Mouse (Mus musculus) ovary, adult 10 weeks (tissue): ENCODE data around the gene Mien1. TPM values are rescaled to one million over a fixed set of nuclear protein-coding genes. Genes with fewer than 3 reads are reported as not detected.

ENCODE experiments used
- polyA plus RNA-seq: library from polyadenylated mRNA; stranded (reverse); fragments of 350-450 nt; fragmentation: Illumina TruSeq; extraction: RNeasy Lipid Tissue Mini Kit (QIAGEN cat#74804); gene quantifications from one replicate; pipeline ENCODE4 v1.2.3, GENCODE M21; 2014

Mien1 gene
- polyA plus RNA-seq, result 30.3 TPM

DNA sequence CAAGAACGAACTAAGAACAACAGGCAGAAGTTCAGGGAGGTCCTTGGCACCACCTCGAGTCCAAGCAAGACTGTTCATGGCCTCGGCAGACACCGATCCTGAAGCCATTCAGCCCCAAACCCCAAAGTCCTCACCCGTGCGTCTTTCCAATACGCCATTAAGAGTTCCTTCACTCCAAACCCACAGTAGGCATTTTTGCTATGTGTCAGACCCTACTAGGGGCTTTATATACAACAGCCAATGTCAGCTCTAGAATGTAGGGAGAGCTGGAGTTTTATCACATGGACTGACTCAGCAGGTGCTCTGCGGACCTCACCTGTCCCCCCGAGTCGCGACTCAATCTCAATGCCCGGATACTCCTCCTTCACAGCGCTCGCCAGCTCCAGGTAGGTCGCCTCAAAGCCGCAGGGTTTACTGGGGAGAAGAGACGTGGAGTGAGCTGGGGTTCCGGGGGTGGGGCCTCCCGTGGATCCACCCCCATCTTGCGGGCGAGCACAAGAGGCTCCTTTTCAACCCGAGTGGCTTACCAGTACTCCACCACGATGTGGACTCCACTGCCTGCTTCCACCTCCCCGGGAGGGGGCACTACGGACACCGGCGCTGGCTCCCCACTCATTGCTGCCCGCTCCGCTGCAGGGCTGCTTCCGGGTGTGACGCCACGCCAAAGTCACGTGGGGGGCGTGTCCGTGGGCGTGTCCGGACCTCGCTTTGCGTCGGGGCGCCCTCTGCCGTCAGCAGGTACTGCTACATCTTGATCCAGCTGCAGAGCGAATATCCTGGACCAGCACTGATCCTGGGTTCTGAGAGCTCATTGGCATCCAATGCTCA lies at the start of gene Mien1:
Gene Mien1, minus strand, starts transcription at position 661 of the 828 bp plus-strand sequence.

DNA sequence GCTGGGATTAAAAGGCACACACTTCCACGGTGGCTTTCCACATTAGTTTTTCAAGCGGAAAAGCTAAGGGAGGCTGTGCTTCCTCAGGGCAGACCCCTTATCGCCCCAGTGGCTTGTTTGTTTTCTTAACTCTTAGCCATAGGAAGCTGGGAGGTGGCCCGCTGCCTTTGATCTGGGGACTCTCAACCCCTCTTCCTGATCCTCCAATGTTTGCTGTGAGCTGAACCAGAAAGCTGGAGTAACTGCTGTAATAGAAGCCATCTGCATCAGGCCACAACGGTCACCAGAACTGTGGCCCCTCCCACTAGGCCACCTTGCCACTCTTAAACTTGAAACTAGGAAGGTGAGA lies 7.4 kb upstream of the Mien1 start, which contains the start of gene Grb7:
Gene Grb7, plus strand, starts transcription at position 182 of the 349 bp plus-strand sequence.

DNA sequence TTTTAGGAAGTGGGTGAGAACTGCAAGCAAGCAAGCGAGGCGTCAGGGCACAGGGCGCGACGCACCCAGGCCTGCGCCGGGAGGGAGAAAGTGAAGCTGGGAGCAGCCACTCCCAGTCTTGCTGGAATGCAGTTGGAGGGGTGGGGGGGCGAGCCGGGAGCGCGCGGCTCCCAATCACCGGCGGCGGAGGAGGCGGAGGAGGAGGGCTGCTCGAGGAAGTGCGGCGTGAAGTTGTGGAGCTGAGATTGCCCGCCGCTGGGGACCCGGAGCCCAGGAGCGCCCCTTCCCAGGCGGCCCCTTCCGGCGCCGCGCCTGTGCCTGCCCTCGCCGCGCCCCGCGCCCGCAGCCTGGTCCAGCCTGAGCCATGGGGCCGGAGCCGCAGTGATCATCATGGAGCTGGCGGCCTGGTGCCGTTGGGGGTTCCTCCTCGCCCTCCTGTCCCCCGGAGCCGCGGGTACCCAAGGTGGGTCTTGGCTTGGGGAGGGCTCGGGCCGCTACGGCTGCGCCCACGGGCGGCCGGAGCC lies 26.5 kb downstream of the Mien1 start, which contains the start of gene Erbb2:
Gene Erbb2, plus strand, starts transcription at position 198 of the 524 bp plus-strand sequence.

DNA sequence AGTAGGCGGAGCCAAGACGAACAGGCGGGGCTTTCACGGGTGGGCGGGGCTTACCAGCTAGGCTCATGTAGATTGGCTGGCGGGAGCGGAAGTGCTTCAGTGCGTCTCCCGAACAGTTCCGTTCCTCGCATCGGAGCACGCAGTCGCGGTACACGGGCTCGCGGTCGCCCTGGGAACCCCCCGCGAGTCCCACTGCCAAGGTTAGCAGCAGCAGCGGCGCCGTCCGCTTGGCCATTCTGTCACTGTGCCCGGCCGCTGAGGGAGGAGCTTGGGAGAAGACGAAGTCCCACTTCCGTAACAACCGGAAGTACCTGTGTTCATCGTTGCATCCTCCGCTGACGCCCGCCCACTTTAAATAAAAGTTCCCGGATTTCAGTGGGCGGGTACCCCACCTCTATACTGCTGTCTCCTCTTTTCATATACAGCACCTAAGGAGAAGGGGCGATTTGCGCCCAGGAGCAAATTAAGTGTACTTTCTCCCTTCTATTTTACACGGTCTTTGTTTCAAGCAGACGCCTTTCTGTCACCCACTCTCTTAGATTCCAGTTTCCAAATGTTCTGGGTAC lies 38.5 kb downstream of the Mien1 start, which contains the start of gene Pgap3:
Gene Pgap3, minus strand, starts transcription at position 330 of the 566 bp plus-strand sequence.

Other genes starting within 250 kb of the Mien1 start
- 47.4 TPM for gene Med1, start 245.7 kb downstream of the Mien1 start, polyA plus RNA-seq
- 39.3 TPM for gene Cdk12, start 235.9 kb downstream of the Mien1 start, polyA plus RNA-seq
- not detected for gene Neurod2, start 109.3 kb downstream of the Mien1 start, polyA plus RNA-seq
- 1.1 TPM for gene Ppp1r1b, start 90.6 kb downstream of the Mien1 start, polyA plus RNA-seq
- gene Stard3, start 80.6 kb downstream of the Mien1 start, polyA plus RNA-seq, result 0.91 TPM
- gene Tcap, start 55.2 kb downstream of the Mien1 start, polyA plus RNA-seq, result not detected
- not detected for gene Pnmt, start 52.5 kb downstream of the Mien1 start, polyA plus RNA-seq
- gene Pgap3, start 38.5 kb downstream of the Mien1 start, polyA plus RNA-seq, result not detected
- gene Erbb2, start 26.5 kb downstream of the Mien1 start, polyA plus RNA-seq, result 0.71 TPM
- gene Grb7, start 7.4 kb upstream of the Mien1 start, polyA plus RNA-seq, result 0.31 TPM
- 0.31 TPM for gene Ikzf3, start 107.0 kb upstream of the Mien1 start, polyA plus RNA-seq
- gene Zpbp2, start 112.1 kb upstream of the Mien1 start, polyA plus RNA-seq, result 0.60 TPM
- gene Ormdl3, start 148.4 kb upstream of the Mien1 start, polyA plus RNA-seq, result 6.9 TPM
- not detected for gene Lrrc3c, start 159.3 kb upstream of the Mien1 start, polyA plus RNA-seq
- 0.80 TPM for gene Gm12355, start 186.7 kb upstream of the Mien1 start, polyA plus RNA-seq
- not detected for gene Gsdma3, start 187.4 kb upstream of the Mien1 start, polyA plus RNA-seq
- not detected for gene Gsdma2, start 207.8 kb upstream of the Mien1 start, polyA plus RNA-seq
- not detected for gene Gsdma, start 225.4 kb upstream of the Mien1 start, polyA plus RNA-seq
- 14.8 TPM for gene Psmd3, start 243.6 kb upstream of the Mien1 start, polyA plus RNA-seq